Mouse (Mus musculus) spleen, adult 12 weeks (tissue): Measurements from ENCODE around the gene Pan3.

ENCODE experiments used
- DNase-seq: peaks from one replicate; pipeline ENCODE4 v3.0.0; 2022; ENCODE audit warnings: low spot score

Gene Pan3

DNA sequence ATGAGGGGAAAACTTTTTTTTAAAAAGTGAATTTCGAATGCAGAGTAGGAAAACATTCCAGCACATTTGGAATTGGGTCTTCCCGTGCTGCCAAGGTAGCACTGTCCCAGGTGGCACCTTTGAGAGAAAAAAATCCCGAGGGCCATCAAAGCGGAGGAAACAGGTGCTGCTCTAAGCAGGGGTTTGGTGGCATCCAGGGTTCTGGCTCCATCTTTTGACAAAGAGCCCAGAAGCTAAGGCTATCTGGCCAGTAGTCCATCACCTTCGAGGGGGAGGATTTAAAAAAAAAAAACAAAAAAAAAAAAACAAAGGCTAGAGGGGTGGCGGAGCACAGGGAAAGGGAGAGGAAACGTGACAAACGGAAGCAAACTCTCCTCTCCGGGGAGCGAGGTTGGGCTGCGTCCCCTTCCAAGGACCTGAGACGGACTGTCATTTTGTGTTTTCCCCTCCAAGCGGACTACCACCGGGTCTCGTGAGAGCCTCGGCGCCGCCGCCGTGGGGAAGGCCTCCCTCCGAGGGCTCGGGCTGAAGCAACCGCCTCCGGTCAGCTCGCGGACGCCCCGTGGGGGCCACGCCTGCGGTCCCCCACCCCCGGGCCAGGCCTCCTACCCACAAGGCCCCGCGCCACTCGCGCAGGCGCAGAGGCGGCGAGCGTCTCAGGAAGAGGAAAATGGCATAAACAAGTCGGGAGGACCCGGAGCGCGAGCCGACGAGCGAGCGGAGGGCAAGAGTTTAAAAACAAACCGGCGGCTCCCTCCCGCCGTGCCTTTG, at the start of gene Pan3:
Gene Pan3 (plus strand): TSS at position 627 of the 771 bp plus-strand sequence.
- peak; percentile 95 for DNase-seq

DNA sequence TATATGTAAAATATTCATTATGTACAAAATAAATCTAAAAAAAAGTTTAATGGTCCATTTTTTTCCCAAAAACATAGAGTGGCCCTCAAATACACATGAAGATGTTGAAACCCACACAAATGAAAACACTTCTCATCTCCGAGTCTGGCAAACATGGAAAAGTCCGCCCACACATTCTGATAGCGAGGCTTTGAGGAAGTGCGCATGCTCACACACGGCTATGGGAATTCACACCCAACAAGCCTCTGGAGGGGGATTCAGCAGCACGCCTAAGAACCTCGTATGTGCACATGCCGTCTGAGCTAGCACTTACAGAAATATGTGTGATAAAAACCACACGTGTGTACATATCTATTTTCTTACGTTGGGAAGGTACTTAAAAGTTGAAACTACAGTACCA, 48.6 kb upstream of the Pan3 start:
- DNase-seq, result no peak

DNA sequence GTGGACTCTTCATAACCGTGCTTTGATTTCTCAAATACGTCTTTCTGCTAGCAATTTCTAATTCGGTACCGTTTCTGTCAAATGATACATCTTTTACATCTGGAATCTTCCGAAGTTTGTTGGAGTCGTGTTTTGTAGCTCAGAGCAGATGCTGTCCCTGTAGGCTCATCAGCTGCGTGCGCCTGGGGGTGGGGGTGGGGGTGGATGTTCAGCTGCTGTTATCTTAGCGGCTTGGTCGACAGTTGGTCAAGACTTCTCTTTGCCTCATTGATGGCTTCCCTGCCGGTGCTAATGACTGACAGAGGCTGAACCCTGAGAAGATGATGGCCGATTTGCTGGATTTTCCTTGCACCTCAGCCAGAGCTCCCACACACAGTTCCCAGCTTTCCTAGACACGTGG, 43.1 kb upstream of the Pan3 start:
- DNase-seq, result no peak

DNA sequence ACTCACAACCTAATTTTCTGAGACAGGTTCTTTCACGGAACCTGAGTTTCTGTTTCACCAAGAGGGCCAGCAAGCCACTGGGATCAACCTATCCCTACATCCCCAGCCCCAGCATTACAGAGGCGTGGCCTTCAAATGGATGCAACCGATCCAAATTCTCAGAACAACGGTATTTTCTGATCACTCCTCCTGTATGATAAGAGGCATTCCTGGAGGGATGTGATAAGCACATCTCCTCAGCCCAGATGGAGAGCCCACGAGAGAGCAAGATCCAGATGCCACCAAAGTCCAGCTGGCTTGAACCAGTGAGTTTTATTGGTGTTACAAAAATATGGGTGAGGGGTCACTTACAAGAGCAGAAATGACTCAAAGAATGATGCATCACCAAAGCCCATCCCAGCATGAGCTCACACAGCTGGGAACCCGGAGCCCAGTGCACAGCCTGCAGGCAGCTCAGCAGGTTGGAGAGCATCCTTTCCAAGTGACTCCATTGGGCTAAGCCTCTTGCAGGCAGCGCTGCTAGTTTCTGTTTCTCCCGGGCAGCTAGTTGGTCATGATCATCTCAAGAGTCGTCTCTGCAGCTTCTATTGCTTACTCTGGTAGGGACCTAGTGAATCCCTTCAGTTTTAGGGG, 41.5 kb upstream of the Pan3 start:
- no peak for DNase-seq

DNA sequence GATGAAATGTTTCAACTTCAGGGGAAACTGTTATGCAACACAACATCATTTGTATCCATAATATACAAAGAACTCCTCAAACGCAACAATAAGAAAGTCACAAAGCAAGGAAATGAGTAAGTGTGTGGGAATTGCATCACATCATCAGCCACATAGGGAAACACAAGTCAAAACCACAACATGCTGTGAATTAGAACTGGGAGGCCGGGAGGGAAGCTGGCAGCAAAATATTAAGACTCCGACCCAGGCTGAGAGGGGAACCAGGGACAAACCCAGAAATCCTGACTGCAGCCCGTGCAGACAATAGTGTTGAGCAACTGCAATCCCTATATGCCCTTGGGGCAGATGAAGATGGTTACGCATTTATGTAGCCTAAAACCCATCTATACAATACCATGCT, 40.9 kb upstream of the Pan3 start:
- DNase-seq, result no peak

DNA sequence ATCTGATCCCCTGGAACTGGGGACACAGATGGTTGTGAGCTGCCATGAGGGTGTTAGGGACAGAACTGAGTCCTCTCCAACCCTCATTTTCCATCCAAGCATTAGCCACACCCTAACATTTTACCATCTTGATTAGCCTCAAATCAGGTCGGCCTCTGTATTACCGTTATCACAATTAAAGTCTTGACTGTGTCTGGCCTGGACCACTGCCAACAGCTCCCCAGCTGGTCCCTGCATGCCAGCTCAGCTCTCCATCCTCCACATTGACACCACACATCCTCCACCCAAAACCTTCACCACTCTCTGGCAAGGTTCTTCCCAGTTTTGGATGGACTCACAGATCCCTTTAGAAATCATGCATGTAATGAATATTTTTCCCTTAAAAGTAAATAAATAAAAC, 39.2 kb upstream of the Pan3 start:
- no peak for DNase-seq

DNA sequence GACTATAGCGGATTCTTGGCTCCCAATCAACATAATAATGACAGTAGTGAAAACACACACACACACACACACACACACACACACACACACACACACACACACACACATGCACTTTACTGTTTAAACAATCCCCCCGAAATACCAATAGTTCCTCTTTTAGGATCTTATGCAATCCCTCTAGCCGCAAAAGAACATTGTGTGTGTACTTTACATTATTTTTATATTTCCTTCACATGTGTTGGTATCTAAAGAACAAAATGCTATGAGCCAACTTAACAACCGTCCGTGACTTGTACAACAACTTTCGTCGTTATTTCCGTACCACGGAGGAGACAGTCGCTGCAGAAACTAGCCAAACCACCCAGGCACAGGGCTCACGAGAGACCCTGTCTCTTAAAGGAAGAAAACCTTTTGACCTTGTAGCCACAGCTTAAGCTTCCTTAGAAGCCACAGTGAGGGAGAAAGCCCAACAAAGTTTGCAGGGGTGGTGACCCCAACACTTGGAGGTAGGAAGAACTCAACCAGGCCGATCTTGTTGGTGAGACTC, 37.2 kb upstream of the Pan3 start:
- DNase-seq, result no peak

DNA sequence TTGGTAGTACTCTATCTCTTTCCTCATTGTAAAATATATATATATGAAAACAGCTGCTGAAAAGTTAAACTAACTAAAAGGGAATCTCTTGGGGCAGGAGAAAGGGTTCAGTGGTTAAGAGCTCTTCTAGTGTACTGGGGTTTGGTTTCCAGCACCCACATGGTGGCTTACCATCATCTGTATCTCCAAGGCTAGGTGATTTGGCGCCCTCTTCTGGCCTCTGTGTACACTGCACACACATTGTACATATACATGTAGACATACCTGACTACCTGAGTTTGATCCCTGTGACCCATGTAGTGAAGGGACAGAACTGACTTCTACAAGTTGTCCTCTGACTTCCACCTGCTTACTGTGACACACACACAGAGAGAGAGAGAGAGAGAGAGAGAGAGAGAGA, 34.9 kb upstream of the Pan3 start:
- DNase-seq, result no peak

DNA sequence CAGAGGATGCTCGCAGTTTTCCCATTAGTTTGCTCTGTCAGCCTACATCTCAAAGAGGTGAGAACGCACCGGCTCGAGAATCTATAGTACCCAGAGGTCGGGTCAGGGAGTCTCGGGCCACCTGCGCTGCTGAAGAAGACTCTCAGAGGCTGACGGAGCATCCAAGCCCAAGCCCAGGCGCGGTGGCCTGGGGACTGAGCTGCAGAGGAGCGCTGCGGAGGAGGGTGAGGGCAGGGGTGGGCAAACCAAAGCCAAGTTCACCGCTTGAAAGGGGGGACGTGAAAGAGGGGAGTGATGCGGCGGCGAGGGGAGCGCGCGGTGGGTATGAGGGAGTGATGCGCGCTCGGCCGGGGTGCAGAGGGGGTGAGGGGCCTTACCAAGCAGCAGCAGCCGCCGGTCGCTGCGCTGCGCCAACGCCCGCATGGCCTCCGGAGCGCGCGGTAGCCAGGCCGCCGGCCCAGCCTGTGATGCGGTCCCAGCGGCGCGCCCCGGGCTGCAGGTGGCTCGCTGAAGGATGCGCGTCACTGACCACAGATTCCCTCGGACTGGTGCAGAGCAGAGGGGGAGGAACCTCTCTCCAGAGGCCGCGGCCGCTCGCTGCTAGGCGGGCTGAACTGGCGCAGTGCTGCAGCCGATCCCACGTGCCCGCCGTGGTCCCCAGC, 30.0 kb upstream of the Pan3 start, which contains the start of gene Flt3:
Gene Flt3 (minus strand): TSS at position 647 of the 662 bp plus-strand sequence.
- no peak for DNase-seq

DNA sequence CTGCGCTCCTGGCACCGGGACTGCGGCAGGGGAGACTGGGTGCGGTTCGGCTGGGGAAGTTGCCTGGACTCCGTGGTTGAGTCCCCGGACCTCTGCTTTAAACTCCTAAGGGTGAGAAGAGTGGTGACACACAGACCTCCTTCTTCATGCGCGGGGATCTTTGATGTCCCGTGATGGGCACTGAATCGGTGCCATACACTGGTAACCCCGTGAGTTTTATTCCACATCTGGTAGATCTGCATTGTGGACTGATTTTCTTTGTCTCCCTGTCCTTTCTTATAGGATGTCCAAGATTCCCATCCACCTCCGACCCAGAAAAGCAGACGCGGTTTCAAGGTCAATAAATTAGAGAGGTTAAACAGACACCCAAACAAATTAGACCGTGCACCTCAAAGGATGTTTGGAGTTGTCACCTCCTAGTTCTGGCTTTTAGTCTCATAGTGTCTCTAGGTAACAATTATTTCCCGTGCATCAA, 29.4 kb upstream of the Pan3 start:
- DNase-seq, result no peak

DNA sequence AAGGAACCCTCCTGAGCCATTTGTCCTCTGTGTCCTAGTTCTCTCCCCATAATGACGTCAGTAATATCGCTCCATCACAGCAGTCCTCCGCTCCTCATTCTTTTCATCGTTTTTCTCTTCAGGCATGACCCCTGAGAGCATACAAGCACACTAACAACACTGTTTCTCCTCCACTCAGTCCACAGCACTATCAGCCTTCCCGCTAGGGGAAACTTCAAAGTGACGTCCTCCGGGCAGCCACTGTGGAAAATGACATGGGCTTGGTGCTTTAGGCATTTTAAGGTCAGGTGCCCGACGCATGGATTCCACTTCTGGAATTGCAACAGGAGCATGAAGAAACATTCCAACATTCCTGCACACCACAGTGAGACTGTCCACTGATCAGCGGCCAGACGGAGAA, 28.9 kb upstream of the Pan3 start:
- DNase-seq, result no peak

DNA sequence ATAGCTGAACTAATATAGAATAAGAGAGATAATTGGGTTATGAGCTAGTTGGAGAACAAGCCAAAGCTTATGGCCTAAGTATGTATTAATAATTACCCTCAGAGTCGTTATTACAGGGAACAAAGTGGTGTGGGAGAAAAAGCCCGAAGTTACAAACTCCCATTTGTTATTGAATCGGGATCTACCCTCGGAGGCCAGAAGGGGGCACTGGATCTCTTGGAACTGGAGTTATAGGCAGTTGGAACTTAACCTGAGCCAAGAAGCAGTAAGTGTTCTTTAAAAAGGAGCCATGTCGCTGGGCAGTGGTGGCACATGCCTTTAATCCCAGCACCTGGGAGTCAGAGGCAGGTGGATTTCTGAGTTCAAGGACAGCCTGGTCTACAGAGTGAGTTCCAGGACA, 27.5 kb upstream of the Pan3 start:
- DNase-seq, result no peak

DNA sequence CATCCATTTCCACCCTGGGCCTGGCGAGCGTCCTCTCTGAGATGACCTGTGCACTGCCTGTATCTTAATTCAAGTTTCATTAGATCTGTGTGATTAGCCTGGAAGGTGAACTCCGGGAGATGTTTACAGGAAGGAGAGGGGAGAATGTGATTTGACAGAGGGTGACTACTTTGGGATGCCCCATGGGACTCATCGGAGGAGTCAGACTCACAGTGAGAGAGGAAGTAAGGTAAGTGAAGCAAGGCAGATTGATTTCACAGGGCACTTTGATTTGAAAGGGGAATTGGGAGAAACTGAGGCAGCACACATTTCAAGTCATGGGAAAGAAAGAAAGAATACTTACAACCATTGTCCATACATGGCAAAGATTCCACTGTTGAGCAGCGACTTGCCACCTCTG, 23.8 kb upstream of the Pan3 start:
- DNase-seq, result no peak

DNA sequence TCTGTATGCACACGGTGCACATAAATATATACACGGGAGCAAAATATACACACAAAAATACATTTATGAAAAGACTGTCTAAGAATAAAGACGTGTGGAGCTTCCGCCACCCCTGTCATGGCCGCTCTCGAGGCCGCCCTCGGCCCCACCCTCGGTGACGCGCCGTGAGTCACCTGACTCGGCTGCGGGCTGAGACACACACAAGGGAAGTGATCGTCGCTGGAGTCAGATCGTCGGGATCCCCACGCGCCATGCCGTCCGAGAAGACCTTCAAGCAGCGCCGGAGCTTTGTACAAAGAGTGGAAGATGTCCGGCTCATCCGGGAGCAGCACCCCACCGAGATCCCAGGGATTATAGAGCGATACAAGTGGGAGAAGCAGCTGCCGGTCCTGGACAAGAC, 21.2 kb upstream of the Pan3 start:
- DNase-seq, result no peak

DNA sequence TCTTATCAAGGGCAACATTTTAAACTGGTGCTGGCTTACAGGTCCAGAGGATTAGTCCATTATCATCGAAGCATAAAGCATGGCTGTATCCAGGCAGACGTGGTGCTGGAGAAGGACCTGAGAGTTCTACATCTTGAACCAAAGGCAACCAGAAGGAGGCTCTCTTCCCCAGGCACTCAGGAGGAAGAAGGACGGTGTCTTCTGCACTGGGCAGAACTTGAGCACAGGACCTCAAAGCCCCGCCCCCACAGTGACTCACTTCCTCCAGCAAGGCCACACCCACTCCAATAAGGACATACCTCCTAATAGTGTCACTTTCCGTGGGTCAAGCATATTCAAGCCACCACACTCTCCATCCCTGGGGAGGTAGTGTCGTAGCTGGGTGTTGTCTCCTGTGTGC, 19.4 kb upstream of the Pan3 start:
- no peak for DNase-seq

DNA sequence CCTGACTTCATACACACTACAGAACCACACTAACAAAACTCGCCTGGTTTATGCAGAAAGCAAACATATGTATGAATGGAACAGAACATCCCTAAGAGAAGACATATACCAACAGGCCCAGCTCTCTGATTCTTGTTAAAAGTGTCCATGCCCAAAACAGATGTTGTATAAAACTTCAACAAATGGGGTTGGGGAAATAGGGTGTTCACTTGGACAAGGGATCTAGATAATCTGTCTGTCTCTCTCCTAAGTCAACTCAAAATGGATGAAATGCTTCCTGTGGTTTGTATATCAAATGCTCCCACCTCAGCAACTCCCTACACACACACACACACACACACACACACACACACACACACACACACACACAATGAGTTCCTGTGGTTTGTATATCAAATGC, 12.0 kb upstream of the Pan3 start:
- DNase-seq, result no peak

DNA sequence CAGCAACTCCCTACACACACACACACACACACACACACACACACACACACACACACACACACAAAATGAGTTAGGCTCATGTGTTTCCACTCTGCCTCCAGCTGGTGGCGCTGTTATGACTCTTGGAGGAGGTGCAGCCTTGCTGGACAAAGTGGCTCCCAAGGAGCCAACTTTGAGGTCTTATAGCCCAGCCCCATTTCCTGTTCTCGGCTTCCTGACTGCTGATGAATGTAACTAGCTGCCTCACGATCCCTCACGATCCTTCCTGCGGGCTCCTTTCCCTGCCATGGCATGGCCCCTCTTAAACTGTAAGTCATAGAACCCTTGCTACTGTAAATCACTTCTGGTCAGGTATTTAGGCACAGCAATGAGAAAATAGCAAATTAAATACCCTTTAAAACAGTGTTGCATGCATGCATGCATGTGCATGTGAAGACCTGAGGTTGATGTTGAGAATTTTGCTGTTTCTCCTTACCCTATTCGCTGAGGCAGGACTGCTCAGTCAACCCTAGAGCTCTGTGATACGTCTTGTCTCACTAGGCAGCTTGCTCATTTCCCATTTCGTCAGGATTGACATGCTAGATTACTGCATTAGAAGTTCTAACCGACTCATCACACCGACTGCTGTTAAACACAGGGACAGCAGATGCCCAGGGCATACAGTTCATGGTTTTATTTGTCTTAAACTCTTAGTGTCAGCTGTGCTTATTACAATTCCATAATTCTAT, 11.4 kb upstream of the Pan3 start:
- DNase-seq, result peak; percentile 29

DNA sequence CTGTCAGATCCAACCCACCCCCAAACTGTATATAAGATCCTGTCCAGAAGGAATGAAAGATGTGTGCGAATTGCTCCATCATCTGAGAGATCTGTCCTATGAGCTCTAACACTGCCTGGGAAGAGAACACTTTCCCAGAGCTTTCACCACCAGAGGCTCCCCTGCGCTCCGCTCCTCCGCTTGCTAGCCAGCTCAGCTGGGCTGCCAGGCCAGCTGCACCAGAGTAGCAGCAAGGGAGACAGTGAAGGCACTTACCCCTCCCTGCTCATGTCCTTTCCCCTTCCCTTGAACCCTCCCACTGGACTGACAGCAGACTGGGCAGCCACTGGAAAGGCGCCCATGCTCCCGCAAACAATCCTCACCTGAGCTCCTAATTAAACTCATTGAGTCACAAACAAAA, 6.3 kb upstream of the Pan3 start:
- no peak for DNase-seq

DNA sequence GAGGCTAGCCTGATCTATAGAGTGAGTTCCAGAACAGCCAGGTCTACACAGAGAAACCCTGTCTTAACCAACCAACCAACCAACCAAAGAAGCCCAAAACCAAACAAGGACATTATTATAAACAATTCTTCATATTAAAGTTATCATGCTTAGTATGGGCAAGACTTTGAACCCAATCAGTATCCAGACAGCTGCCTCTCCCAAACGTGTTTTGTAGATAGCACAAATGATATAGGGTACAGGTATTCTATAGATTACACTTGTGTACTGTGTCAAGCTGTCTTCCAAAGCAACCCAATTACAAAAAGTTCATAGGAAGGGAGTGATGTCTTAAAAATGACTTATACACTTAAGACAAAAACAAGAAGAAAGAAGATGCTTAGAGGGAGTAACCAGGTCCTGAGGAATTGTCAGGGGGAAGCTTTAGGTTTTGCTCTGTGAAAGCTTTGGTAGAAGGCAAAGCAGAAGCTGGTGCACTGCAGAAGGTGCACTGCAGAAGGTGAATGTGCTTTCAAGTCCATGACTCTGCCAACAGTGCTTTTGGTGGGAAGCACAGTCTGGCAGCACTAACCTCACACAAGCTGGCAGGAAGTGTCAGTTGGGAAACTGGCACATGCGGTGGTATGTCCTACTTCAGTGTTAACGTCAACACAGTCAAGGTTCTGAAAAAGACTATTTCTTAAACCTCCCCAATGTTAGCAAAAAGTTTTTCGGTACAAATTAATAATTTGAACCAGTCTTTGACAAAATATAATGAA, 3.7 kb upstream of the Pan3 start:
- DNase-seq, result no peak

DNA sequence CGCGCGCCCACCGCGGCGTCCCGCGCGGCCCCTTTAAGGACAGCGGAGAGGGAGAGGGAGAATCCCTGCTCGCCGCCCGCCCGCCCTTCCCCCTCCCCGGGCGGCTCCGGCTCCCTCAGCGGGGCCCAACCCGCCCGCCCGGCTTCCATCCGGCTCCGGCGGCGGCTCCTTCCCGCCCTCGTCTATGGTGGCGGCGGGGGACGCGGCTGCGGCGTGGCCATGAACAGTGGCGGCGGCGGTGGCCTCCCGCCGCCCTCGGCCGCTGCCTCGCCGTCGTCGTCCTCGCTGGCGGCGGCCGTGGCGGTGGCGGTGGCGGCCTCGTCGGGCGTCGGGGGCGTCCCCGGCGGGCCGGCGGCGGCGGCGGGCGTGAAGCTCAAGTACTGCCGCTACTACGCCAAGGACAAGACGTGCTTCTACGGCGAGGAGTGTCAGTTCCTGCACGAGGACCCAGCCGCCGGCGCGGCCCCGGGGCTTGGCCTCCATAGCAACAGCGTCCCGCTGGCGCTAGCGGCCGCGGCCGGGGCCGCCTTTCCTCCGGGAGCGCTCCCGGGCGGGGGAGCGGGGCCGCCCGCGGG, 487 bp downstream of the Pan3 start:
- no peak for DNase-seq
